Mouse (Mus musculus) cortical plate, adult 2 months (tissue): ENCODE measurements around the gene Gm38119.

Experiments
- CTCF ChIP-seq: fragments of 200-500 bp; IDR thresholded peaks from 2 replicates; pipeline ENCODE4 v1.5.1; 2011; ENCODE audit warnings: mild to moderate bottlenecking, control low read depth, low read length; ENCODE audit not compliant: insufficient read depth; ENCODE audit errors: extremely low read depth
- POLR2A ChIP-seq: fragments of 200-500 bp; IDR thresholded peaks from 2 replicates; pipeline ENCODE4 v1.6.1; 2011; ENCODE audit warnings: mild to moderate bottlenecking, low read length, control low read depth; ENCODE audit not compliant: insufficient read depth; ENCODE audit errors: extremely low read depth

- no peak for TF ChIP-seq CTCF
- no peak for TF ChIP-seq POLR2A
Measured at GRCm38 (mm10) chr3:92720250-92720649, 18.6 kb downstream of the Gm38119 start, which contains the start of gene Lce1f.
